Mouse (Mus musculus): ENCODE data around the gene Gdf15.

GRCm38 (mm10) chr8:70608749-70609367 lies 23.4 kb downstream of the Gdf15 start, which contains the start of gene Ssbp4:
- no peak for TF ChIP-seq CTCF (IDR thresholded peaks at IDR 0.05; ENCODE audit: extremely low read depth, insufficient read depth, low read length)
- TF ChIP-seq POLR2A (IDR thresholded peaks at IDR 0.05; ENCODE audit: extremely low read depth, insufficient read depth, low read length): no peak
